Mouse (Mus musculus): ENCODE results near the gene Gm20837.
"Not testable (repeated sequence)": the region's sequence is repeated elsewhere in the genome, so short reads cannot be mapped to it uniquely, and the experiment has no call there.

Gm20837 gene

GRCm38 (mm10) chrY:90400948-90401347 lies at the start of gene Gm20837:
Gene Gm20837, plus strand, starts transcription at chrY:90401248.
- not testable (repeated sequence) for DNase-seq (ENCODE audit: low spot score)
